19 mouse cellular contexts compared by ENCODE assay signal in genomic region chr7:44836016-44836404, GRCm38 (mm10). TPM values are rescaled to one million over a fixed set of nuclear protein-coding genes. Genes with fewer than 3 reads are reported as not detected.
A peak's percentile ranks its signal among the peaks of the same experiment; 100 is the strongest.
DNase-seq lines count a peak whose midpoint lies in the region; ATAC-seq and TF ChIP-seq lines count a peak whose summit lies in the region.
"Had no signal": no experiment of that assay in that cellular context is flagged by ENCODE, and none has a peak within 500 bp of the region (broad histone marks: within the 10 kb centered on the region; RNA-seq: fewer than 3 reads in every experiment).

No protein-coding gene starts in this region.

- no peak overlapping the region for H3K4me2 ChIP-seq in kidney, embryonic 16.5 days (replicated peaks; ENCODE audit: low read depth, low read length)
- H3K4me2 ChIP-seq: forebrain, embryonic 12.5 days; heart, embryonic 11.5 days; limb, embryonic 13.5 days; liver, embryonic 15.5 days; midbrain, embryonic 11.5 days; neural tube, embryonic 12.5 days had no signal

- H3K9ac ChIP-seq in kidney, embryonic 16.5 days (replicated peaks; ENCODE audit: low read length) = no peak overlapping the region
- H3K9ac ChIP-seq: forebrain, embryonic 12.5 days; limb, embryonic 13.5 days; liver, embryonic 15.5 days; neural tube, embryonic 12.5 days had no signal

- H3K4me1 ChIP-seq in kidney, embryonic 16.5 days (ENCODE audit: insufficient read depth, low read length) = peaks cover 16% of the 10 kb centered on the region
- peaks cover 11% of the 10 kb centered on the region for H3K4me1 ChIP-seq in thymus, adult 2 months (replicated peaks; ENCODE audit: control insufficient read depth, insufficient read depth, low read length)

- H3K27ac ChIP-seq in kidney, embryonic 16.5 days (ENCODE audit: low read length) = no peak overlapping the region
- H3K27ac ChIP-seq in thymus, adult 2 months (ENCODE audit: control insufficient read depth, insufficient read depth, low read length) = no peak overlapping the region
- H3K27ac ChIP-seq: forebrain, embryonic 12.5 days; limb, embryonic 13.5 days; liver, embryonic 15.5 days; neural tube, embryonic 12.5 days had no signal

- no peak overlapping the region for H3K4me3 ChIP-seq in kidney, embryonic 16.5 days (ENCODE audit: low read length)
- peak overlapping the region; percentile 19; the same call in 1 of the 2 replicates for H3K4me3 ChIP-seq in thymus, adult 2 months (ENCODE audit: control insufficient read depth, insufficient read depth, low read length)
- H3K4me3 ChIP-seq: forebrain, embryonic 12.5 days; limb, embryonic 13.5 days; liver, embryonic 15.5 days; neural tube, embryonic 12.5 days had no signal

- peak; percentile 46 for DNase-seq in adrenal gland, postnatal 14 days
- no peak for DNase-seq in adrenal gland, postnatal 4 days (ENCODE audit: low spot score in 2 of 2)
- DNase-seq in kidney, postnatal 10 days = peak; percentile 65
- no peak for DNase-seq in thymus, adult 2 months
- no peak for DNase-seq in thymus, postnatal 0 days (ENCODE audit: low spot score)
- DNase-seq in right cerebral cortex, postnatal 36 days (ENCODE audit: low spot score in 2 of 2) = no peak
- DNase-seq in thymus, postnatal 10 days (ENCODE audit: low spot score in 2 of 2) = no peak
- DNase-seq: adrenal gland, adult 8-10 months; cerebellum, postnatal 14 days; lung, postnatal 10 days; right cerebral cortex, postnatal 14 days; thymus, postnatal 25 days had no signal

- TF ChIP-seq POLR2A in thymus, adult 2 months (IDR thresholded peaks at IDR 0.05; ENCODE audit: control insufficient read depth, extremely low read depth, insufficient read depth, low read length, poor library complexity) = no peak

- H3K27me3 ChIP-seq in kidney, embryonic 16.5 days (ENCODE audit: insufficient read depth, low read length) = peaks cover 6% of the 10 kb centered on the region; the same call in 1 of the 2 replicates
- H3K27me3 ChIP-seq in thymus, adult 2 months (ENCODE audit: control insufficient read depth, insufficient read depth, low read length) = peaks cover 2% of the 10 kb centered on the region; the same call in 1 of the 2 replicates

- H3K36me3 ChIP-seq in kidney, embryonic 16.5 days (ENCODE audit: insufficient read depth, low read length) = peaks cover 11% of the 10 kb centered on the region
- H3K36me3 ChIP-seq in thymus, adult 2 months (ENCODE audit: control insufficient read depth, insufficient read depth, low read length) = peaks cover 9% of the 10 kb centered on the region

- no peaks in the 10 kb centered on the region for H3K9me3 ChIP-seq in kidney, embryonic 16.5 days (ENCODE audit: low read length)
- H3K9me3 ChIP-seq: forebrain, embryonic 12.5 days; limb, embryonic 13.5 days; liver, embryonic 15.5 days; neural tube, embryonic 12.5 days had no signal

- TF ChIP-seq CTCF in thymus, adult 2 months (IDR thresholded peaks at IDR 0.05; ENCODE audit: borderline replicate concordance, control insufficient read depth, extremely low read depth, insufficient read depth, low read length, poor library complexity) = no peak

- 33% methylated on average over 3 of the region's 3 CpGs for whole genome bisulfite sequencing in kidney, embryonic 16.5 days
- 58% methylated on average over 3 of the region's 3 CpGs for WGBS in thymus, adult 2 months

- ATAC-seq in kidney, embryonic 16.5 days (ENCODE audit: low FRiP score, low TSS enrichment) = no peak

RNA-seq across cellular contexts. Expression of gene Akt1s1, which starts 12.8 kb away (rescaled TPM):
- 90.6 and 104 TPM in 2 replicates for total RNA-seq in adrenal gland, postnatal 14 days (2021)
- total RNA-seq in adrenal gland, postnatal 4 days (2021) = 100 to 1,000 TPM; 119 to 134 TPM
- polyA plus RNA-seq in kidney, embryonic 16.5 days (2015; fragmentation: Nextera tagmentation; extraction: Ambion mirVana) = 117 and 126 TPM in 2 replicates
- 91.4 and 120 TPM in 2 replicates for polyA plus RNA-seq in thymus, adult 2 months (2012; rRNA removed)
- polyA plus RNA-seq in thymus, postnatal 0 days (2015; fragmentation: Nextera tagmentation; extraction: Ambion mirVana) = 47.3 and 49.2 TPM in 2 replicates

RNA-seq across cellular contexts. Expression of gene Tbc1d17, which starts 12.9 kb away (rescaled TPM):
- 58.8 and 66.1 TPM in 2 replicates for total RNA-seq in adrenal gland, postnatal 14 days (2021)
- total RNA-seq in adrenal gland, postnatal 4 days (2021) = 10 to 100 TPM; 87.9 to 92.0 TPM
- polyA plus RNA-seq in kidney, embryonic 16.5 days (2015; fragmentation: Nextera tagmentation; extraction: Ambion mirVana) = 93.9 and 94.9 TPM in 2 replicates
- 138 and 151 TPM in 2 replicates for polyA plus RNA-seq in thymus, adult 2 months (2012; rRNA removed)
- 56.5 and 60.3 TPM in 2 replicates for polyA plus RNA-seq in thymus, postnatal 0 days (2015; fragmentation: Nextera tagmentation; extraction: Ambion mirVana)

RNA-seq across cellular contexts. Expression of gene Atf5, which starts 19.6 kb away (rescaled TPM):
- 147 and 165 TPM in 2 replicates for total RNA-seq in adrenal gland, postnatal 14 days (2021)
- 100 to 1,000 TPM in 1 of 2 experiments, 10 to 100 TPM in 1; 59.8 to 104 TPM for total RNA-seq in adrenal gland, postnatal 4 days (2021)
- polyA plus RNA-seq in kidney, embryonic 16.5 days (2015; fragmentation: Nextera tagmentation; extraction: Ambion mirVana) = 3.5 and 4.3 TPM in 2 replicates
- polyA plus RNA-seq in thymus, adult 2 months (2012; rRNA removed) = 76.5 and 102 TPM in 2 replicates
- polyA plus RNA-seq in thymus, postnatal 0 days (2015; fragmentation: Nextera tagmentation; extraction: Ambion mirVana) = 3.4 and 3.7 TPM in 2 replicates

RNA-seq across cellular contexts. Expression of gene Il4i1, which starts 19.8 kb away (rescaled TPM):
- total RNA-seq in adrenal gland, postnatal 14 days (2021) = 2.0 and 13.8 TPM in 2 replicates
- 1 to 10 TPM; 1.1 to 1.8 TPM for total RNA-seq in adrenal gland, postnatal 4 days (2021)
- 1.1 and 1.5 TPM in 2 replicates for polyA plus RNA-seq in kidney, embryonic 16.5 days (2015; fragmentation: Nextera tagmentation; extraction: Ambion mirVana)
- 71.7 and 74.4 TPM in 2 replicates for polyA plus RNA-seq in thymus, adult 2 months (2012; rRNA removed)
- polyA plus RNA-seq in thymus, postnatal 0 days (2015; fragmentation: Nextera tagmentation; extraction: Ambion mirVana) = 23.6 and 28.0 TPM in 2 replicates

RNA-seq across cellular contexts. Expression of gene Nup62, which starts 20.1 kb away (rescaled TPM):
- 45.7 and 59.1 TPM in 2 replicates for total RNA-seq in adrenal gland, postnatal 14 days (2021)
- 10 to 100 TPM; 60.1 to 65.5 TPM for total RNA-seq in adrenal gland, postnatal 4 days (2021)
- 99.9 and 105 TPM in 2 replicates for polyA plus RNA-seq in kidney, embryonic 16.5 days (2015; fragmentation: Nextera tagmentation; extraction: Ambion mirVana)
- polyA plus RNA-seq in thymus, adult 2 months (2012; rRNA removed) = 189 and 223 TPM in 2 replicates
- 88.1 and 109 TPM in 2 replicates for polyA plus RNA-seq in thymus, postnatal 0 days (2015; fragmentation: Nextera tagmentation; extraction: Ambion mirVana)

Comparison
In these comparisons a context has a peak if more than half of its experiments do, and no peak if none do; other contexts are left out.
1. DNase-seq: peak in adrenal gland, postnatal 14 days (single experiment) and kidney, postnatal 10 days (single experiment); none in adrenal gland, postnatal 4 days (0 of 2), thymus, adult 2 months (single experiment), thymus, postnatal 0 days (single experiment), right cerebral cortex, postnatal 36 days (0 of 2) and thymus, postnatal 10 days (0 of 2).
2. RNA of gene Atf5, which starts 19.6 kb away (polyA plus RNA-seq): 76.5 to 102 TPM in thymus, adult 2 months; 3.4 to 3.7 TPM in thymus, postnatal 0 days and 3.5 to 4.3 TPM in kidney, embryonic 16.5 days; every median in the first group is over 10 times any median in the second.